Mouse (Mus musculus) brain, embryonic 14.5 days (tissue): ENCODE measurements around the gene Mrpl38.

Experiments used
- CTCF ChIP-seq: fragments of 200-500 bp; IDR thresholded peaks from 2 replicates; pipeline ENCODE4 v1.5.1; 2012; ENCODE audit warnings: inconsistent platforms, mild to moderate bottlenecking, moderate library complexity, borderline replicate concordance; ENCODE audit not compliant: insufficient read depth, insufficient read length; ENCODE audit errors: extremely low read depth
- POLR2A ChIP-seq: fragments of 200-500 bp; IDR thresholded peaks from 2 replicates; pipeline ENCODE4 v1.6.1; 2012; ENCODE audit warnings: mild to moderate bottlenecking, inconsistent platforms, borderline replicate concordance; ENCODE audit not compliant: poor library complexity, insufficient read depth, insufficient read length, severe bottlenecking; ENCODE audit errors: extremely low read depth

GRCm38 (mm10) chr11:116132366-116133333 is 6.0 kb downstream of the Mrpl38 start:
- TF ChIP-seq CTCF (peak; percentile 17; the same call in 1 of the 2 replicates), POLR2A (no peak)
